Mouse (Mus musculus) left cerebral cortex, postnatal 10 days (tissue): ENCODE measurements at regions not wholly inside any gene's neighbourhood (a gene's known extent, or its start where the extent isn't known, plus 50 kb on each side); places are given as distances from the start of the nearest gene placed in this dataset.

Experiments used
- DNase-seq, 2 experiments: peaks; one replicate each; pipeline ENCODE4 v3.0.0; 2021 to 2022; ENCODE audit warnings: low spot score in 2 of 2, mixed read lengths in 1 of 2; ENCODE audit errors: extremely low spot score in 1 of 2
- intact Hi-C: fragments of 180-260 bp; cut with DNase I; formaldehyde crosslinking; loops from one replicate; pipeline ENCODE4 v1.15.1; 2025

- intact Hi-C loops = no loop called here
These were observed 88.0 kb downstream of the Tent5c start for GRCm38 (mm10) chr3:100401080-100401479.

DNA sequence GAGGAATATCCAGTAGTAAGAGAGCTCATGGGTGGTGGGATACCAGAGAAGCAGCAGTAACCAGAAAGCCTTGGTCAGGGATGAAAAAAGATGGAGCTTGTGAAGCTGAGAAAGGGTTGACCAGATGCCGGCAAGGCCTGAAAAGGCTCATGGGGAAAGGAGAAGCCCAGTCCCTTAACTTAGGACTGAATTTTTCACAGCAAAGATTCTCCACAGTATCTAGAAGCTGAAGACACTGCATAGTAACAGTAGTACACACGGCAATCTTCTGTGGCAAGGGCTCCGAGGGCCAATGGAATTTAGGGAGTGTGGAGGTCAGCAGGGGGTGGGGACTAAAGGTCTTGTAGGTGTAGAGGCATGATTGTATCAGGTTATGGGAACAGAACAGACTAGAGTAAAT, 91.6 kb downstream of the Tent5c start:
- DNase-seq = no peak
- intact Hi-C loops = no loop called here

More at GRCm38 (mm10) chr3:100401080-100401479, 88.0 kb downstream of the Tent5c start:
- no peak for DNase-seq

GRCm38 (mm10) chr3:100394911-100395604, 94.1 kb downstream of the Tent5c start:
- DNase-seq = no peak
- intact Hi-C loops = no loop called here

DNA sequence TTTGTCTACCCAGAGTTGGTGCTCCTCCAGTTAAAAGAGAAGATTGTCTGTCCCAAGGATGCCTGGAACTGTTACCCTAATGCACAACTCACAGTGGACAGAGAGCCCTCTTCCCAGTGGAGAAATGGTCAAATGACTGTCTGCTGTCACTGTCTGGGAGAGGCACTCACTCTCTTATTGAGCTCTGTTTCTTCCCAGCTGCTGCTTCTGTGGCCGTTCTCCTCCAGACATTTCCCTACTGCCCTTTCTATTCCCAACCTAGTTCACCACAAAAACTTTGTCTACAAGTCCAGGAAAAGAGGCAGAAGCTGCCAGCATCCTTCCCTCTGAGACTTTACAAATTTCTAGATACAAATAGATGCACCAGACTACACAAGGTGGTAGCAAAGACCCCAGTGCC, 95.2 kb downstream of the Tent5c start:
- intact Hi-C loops = no loop called here
- DNase-seq = no peak

DNA sequence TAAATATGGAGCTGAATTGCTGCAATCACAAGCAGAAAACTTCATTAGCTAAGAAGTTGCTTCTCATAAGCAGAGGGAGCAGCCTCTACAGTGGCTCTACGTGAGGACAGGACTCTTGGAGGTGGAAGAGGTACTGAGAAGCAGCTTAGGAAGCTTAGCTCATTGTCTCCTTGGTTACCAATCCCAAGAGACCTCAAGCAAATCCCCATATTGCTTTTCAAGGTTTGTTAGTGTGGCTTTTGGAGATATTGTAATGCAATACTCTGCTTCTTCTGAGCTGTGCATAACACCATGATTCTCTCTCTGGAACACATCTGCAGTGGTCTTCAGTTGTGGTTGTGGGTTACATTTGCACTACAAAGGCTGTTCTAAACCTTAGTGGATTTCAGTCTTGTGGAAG, 106.9 kb downstream of the Tent5c start:
- intact Hi-C loops = no loop called here
- no peak for DNase-seq

DNA sequence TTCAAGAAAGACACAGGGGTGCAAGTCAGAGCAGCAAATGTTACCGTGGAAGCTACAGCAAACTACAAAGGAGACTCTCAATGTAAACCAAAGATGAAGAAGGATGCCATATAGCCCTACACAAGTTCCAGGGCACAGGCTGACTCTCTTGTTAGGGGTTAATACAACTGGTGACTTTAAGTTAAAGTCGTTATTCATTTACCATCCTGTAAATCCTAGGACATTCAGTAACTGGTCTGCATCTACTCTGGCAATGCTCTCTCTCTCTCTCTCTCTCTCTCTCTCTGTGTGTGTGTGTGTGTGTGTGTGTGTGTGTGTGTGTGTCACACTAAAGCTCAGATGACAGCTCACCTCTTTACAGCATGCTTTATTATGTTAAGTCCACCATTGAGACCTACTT, 107.8 kb downstream of the Tent5c start:
- intact Hi-C loops = no loop called here
- DNase-seq = no peak

DNA sequence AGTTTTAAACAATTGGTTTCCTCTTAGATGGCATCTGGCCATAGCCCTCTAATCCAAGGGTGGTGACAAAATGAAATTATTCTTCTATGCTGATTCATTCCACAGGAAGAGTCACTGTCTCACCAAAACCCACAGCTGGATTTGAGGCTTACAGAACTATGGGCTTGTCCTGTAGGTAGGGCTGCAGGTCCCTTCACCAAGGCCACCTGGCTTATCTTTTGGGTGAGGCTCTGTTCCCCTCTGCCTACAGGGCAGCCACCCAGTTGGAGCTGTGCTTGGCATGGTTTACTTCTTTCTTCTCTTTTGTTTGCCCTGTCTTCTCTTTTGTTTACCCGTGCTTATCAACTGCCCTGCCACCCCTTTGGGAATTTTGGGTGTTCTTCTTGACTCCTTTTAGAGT, 113.0 kb downstream of the Tent5c start:
- no peak for DNase-seq

GRCm38 (mm10) chr3:100366884-100367840, 122.0 kb downstream of the Tent5c start:
- intact Hi-C loops = no loop called here
- no peak for DNase-seq

More for the DNA sequence above, 113.0 kb downstream of the Tent5c start:
- intact Hi-C loops = no loop called here

- no peak for DNase-seq
- intact Hi-C loops = no loop called here
These were observed 122.7 kb downstream of the Tent5c start for GRCm38 (mm10) chr3:100366447-100366846.

DNA sequence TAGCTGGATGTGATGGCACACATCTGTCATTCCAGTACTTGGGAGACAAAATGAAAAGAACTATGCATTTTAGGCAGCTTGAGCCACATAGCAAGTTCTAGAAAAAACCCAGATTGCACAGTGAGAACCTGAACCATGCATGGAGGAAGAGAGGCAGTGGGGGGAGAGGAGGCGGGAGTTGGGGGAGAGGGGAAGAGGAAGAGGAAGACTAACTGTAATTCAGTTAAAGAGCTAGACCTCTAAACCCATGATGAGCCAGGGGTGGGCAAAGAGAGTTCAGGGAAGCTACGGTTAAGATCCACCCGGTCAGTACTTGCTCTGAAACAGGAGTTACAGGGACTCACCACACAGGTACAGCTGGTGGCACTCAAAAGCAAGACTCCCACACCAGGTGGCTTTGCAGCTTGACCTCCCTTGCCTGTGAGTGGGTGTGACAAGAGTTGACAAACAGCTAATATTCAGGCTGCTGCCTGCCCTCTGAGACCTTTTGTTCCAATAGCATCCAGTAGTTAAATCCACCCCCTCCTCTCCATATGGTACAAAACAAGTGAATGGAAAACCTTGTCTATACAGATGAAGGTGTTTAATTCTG, 123.7 kb downstream of the Tent5c start:
- intact Hi-C loops = no loop called here
- DNase-seq = no peak

DNA sequence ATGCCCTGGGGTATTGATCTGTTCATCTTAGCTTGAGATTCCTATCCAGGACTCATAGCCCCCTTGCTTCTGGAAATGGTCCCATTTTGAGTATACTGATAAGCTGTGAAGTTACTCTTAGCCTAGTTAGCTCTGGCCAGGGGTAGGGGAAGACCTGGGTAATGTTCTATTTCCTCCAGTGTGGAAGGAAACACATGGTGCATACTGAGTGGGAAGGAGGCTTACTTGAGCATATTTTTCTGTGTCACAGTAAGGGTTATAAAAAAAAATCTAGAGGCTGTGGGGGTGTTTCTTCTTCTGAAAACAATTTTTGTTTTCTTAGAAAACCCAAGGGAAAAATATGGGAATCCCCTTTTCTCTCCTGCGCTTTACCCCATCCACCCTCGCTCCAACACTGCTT, 124.4 kb downstream of the Tent5c start:
- no peak for DNase-seq
- intact Hi-C loops = no loop called here

- intact Hi-C loops = no loop called here
- DNase-seq = no peak
These were observed 126.1 kb downstream of the Tent5c start for GRCm38 (mm10) chr3:100362983-100363382.

DNA sequence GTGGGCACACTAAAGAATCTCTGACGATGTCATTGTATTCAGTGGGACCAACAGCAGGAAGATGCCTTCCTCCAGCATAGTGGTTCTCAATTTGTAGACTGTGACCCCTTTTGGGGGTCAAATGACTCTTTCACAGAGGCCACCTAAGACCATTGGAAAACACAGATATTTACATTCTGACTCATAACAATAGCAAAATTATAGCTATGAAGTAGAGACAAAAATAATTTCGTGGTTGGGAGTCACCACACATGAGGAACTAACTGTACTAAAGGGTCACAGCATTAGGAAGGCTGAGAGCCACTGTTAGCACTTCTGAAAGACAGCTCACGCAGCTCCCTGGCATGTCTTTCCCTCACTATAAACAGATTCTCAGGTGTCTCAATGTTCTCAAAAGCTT, 129.1 kb downstream of the Tent5c start:
- intact Hi-C loops = no loop called here
- DNase-seq = no peak

DNA sequence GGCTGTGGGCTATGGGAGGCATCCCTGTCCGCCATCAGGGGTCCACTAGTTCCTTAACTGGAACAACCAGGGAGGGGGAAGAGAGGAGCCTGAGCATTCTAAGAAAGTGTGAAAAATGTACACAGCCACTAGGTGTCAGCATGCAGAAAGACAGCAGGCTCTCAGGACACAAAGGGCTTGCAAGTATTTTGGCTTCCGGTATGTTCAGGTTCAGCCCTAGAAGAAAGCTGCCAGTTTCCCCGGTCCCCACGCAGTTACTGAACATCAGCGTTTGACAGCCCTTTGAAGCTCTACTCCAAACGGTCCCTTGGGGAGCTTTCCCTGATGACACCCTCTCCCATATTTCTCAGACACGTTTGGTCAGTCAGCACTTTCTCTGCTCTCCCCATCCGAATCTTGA, 130.1 kb downstream of the Tent5c start:
- DNase-seq = peak; percentile 28 to 50
- intact Hi-C loops = loop anchor here (2.0 to 5.0 kb wide), 2 partner anchors 128 to 196 kb away; partner anchors contain the start of gene Tent5c

DNA sequence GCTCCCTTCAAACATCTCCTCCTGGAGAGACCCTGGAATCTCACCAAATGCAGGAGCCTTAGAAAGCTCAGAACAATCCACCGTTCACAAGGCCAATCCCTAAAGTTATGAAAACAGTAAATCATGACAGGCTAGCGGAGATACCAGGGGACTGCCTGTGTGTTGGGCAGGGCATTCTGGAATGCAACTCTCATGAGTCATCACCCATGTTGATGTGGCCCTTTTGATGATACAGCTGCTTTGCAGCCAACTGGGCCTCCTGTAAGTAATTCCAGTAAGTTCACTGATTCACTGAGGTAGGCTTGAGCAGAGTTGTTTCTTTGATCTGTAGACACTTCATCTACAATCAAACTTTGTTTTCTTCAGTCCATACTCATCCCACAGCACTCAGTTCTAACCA, 155.6 kb downstream of the Tent5c start:
- no peak for DNase-seq
- intact Hi-C loops = no loop called here

DNA sequence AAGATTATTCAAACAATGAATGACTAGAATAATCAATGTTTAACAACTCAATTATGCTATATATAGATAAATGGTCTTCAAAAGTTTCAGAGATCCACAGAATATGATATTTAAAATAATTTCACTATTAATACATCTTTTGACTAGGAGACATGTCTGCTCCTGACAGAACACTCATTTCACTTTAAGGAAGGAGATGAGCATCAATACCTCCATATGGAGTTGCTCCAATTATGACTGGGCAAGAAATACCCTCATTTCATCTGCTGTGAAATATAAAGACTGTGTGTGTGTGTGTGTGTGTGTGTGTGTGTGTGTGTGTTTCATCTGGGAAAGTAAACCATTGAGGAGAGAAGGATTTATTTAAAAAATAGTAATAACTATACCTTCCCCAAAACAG, 156.2 kb upstream of the Wdr3 start:
- no peak for DNase-seq
- intact Hi-C loops = no loop called here

- intact Hi-C loops = no loop called here
- DNase-seq = no peak
These were observed 125.6 kb upstream of the Wdr3 start for GRCm38 (mm10) chr3:100287818-100288217.

DNA sequence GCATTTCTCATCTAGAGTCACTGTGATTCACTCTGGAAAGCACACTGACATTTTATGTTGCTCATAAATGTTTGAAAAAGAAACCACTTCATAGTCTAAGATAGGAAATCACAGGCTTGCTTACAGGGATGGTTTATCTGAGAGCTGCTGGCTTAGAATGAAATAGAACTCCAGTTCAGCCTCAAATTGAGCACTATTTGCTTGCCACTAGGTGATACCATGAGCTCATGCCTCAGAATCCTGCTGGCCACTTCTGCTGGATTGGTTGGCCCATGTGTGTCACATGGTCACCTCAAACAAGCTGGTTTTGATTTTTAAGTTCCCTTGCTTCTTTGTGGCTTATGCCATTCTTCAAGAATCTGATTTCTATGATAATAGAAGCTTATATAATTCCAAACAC, 104.8 kb upstream of the Wdr3 start:
- DNase-seq = no peak
- intact Hi-C loops = no loop called here

- intact Hi-C loops = no loop called here
- no peak for DNase-seq
These were observed 102.8 kb upstream of the Wdr3 start for GRCm38 (mm10) chr3:100264991-100265390.
